Comparison of ENCODE assay signal across 14 mouse cellular contexts in the genomic region with DNA sequence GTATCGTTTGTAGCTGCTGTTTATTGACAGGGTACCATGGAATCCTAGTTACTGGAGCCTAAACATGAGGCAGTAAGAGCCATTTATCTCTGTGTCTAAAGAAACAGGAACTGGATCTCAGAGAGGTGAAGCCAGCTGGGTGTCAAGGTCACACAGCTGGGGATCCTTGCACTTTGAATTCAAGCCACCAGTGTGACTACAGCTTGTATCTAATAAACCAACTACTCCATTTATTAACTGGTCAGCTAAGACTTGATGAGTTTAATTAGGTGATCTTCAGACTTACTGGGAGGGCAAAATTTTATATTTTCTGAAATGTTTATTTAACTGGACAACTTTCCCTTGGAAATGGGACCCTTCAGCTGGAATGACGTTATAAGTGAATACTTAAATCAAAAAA.
"Had no signal": no experiment of that assay in that cellular context is flagged by ENCODE, and none has a peak within 500 bp of the region (broad histone marks: within the 10 kb centered on the region; RNA-seq: fewer than 3 reads in every experiment).

No protein-coding gene starts in this region.

- DNase-seq: kidney, postnatal 14 days; midbrain, embryonic 14.5 days; retina, postnatal 1 day; right cerebral cortex, postnatal 4 days; spleen, adult 18-20 months; thymus, adult 18-20 months; thymus, postnatal 14 days had no signal

- H3K4me3 ChIP-seq: intestine, embryonic 15.5 days; left cerebral cortex, adult 2 months; limb, embryonic 15.5 days; liver, embryonic 12.5 days; midbrain, embryonic 10.5 days; myocyte; neural tube, embryonic 12.5 days had no signal

- H3K27me3 ChIP-seq: intestine, embryonic 15.5 days; liver, embryonic 12.5 days; neural tube, embryonic 12.5 days had no signal

- H3K4me1 ChIP-seq: intestine, embryonic 15.5 days; liver, embryonic 12.5 days; midbrain, embryonic 10.5 days; neural tube, embryonic 12.5 days had no signal

- H3K9me3 ChIP-seq: intestine, embryonic 15.5 days; limb, embryonic 15.5 days; liver, embryonic 12.5 days; midbrain, embryonic 10.5 days; neural tube, embryonic 12.5 days had no signal

- H3K27ac ChIP-seq: intestine, embryonic 15.5 days; left cerebral cortex, adult 2 months; limb, embryonic 15.5 days; liver, embryonic 12.5 days; midbrain, embryonic 10.5 days; neural tube, embryonic 12.5 days had no signal

- H3K9ac ChIP-seq: intestine, embryonic 15.5 days; limb, embryonic 15.5 days; liver, embryonic 12.5 days; neural tube, embryonic 12.5 days had no signal

- ATAC-seq: intestine, embryonic 15.5 days; liver, embryonic 12.5 days had no signal

- H3K4me2 ChIP-seq: intestine, embryonic 15.5 days; limb, embryonic 15.5 days; liver, embryonic 12.5 days; neural tube, embryonic 12.5 days had no signal

- H3K36me3 ChIP-seq: intestine, embryonic 15.5 days; limb, embryonic 15.5 days; liver, embryonic 12.5 days; midbrain, embryonic 10.5 days; neural tube, embryonic 12.5 days had no signal
